Mouse (Mus musculus): ENCODE results near the gene Cish.

- no peak for TF ChIP-seq CTCF (IDR thresholded peaks at IDR 0.05; ENCODE audit: control insufficient read depth, insufficient read depth, insufficient read length)
- TF ChIP-seq USF1 (IDR thresholded peaks at IDR 0.05; ENCODE audit: low read depth): no peak
- TF ChIP-seq CEBPB (IDR thresholded peaks at IDR 0.05; ENCODE audit: low read depth): no peak
- TF ChIP-seq MYOD1 (IDR thresholded peaks at IDR 0.05; ENCODE audit: control insufficient read depth, insufficient read length, low read depth): no peak
- TF ChIP-seq MYOG (IDR thresholded peaks at IDR 0.05; ENCODE audit: control insufficient read depth, extremely low read depth, insufficient read length): no peak
- TF ChIP-seq MAX (IDR thresholded peaks at IDR 0.05): no peak
- no peak for TF ChIP-seq FOSL1 (IDR thresholded peaks at IDR 0.05; ENCODE audit: insufficient read depth, low read length, poor library complexity, severe bottlenecking)
These were observed 7.6 kb upstream of the Cish start for GRCm38 (mm10) chr9:107288105-107288650.
